Mouse (Mus musculus): ENCODE results near the gene Cdh13.

The Cdh13 gene

DNA sequence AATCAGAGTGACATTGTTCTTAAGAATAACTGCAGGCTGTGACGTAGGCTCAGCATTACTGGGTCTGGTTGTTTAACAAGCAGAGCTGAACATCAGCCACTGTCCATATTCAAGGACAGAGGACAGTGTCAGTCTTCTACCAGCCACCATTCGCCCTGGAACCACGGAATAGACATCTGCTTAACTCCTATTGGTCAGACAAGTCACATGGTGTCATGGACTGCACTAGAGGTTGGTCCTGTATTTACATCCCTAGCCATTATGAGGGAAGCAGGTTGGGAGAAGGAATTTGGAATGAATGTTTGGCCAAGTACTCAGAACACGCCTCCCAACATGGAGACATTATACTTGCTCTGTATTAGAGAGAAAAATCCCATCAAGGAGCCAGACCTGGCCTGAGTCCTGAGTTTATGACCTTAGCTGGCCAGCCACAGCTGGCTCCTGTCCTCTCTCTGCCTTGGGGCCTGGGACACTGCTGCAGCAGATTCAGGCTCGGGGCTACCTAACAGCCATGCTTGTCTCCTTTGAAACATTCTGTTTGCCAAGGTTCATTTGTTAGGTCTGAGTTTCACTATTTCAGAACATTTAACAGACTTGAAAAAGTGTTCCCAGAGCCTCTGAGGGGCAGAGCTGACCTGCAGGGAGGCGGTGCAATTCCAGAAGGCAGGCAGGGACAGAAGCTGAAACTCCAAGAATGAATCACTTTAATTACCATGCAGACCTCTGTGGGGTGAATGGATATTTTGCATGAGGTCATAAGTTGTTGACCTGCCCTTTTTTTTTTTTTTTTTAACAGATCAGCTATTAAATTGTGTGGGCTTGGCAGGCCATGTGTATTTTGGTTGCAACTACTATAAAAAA lies 282.6 kb downstream of the Cdh13 start:
- no peak for DNase-seq (ENCODE audit: low spot score in 2 of 2)

DNA sequence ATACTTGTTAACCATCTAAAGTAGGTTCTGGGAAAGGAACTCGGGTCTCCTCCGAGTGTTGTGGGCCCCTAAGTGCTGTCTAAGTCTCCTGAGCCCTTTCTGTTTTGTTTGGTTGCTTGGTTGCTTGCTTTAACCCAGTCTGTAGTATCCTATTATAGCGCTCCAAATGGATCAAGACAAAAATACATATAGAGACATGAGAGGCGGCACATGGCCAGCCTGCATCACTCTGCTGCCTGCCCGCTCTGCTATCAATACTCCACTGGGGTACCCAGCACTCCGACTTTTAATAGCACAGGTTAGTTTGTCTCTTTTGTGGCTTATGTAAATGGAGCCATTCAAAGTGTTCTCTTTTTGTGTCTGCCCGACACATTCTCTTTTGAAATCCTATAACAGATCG lies 285.8 kb downstream of the Cdh13 start:
- DNase-seq (ENCODE audit: low spot score in 2 of 2) = peak in 1 of 2 experiments; percentile 34

DNA sequence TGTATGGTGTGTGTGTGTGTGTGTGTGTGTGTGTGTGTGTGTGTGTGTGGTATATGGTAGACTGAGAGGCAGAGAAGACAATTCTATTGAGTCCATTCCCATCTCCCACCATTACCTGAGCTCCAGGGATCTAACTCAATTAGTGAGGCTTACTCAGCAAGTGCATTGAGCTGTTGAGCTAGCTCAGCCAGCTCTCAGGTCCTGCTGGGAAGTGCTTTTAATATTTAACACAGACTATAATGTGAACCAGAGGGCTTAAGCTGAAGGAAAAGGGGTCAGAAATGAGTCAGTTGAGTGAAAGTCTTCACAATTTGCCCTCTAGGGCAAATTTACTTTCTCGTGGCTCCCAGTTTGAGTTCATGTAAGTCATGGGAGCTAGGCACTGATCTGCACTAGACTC lies 297.7 kb downstream of the Cdh13 start:
- no peak for DNase-seq (ENCODE audit: low spot score in 2 of 2)

DNA sequence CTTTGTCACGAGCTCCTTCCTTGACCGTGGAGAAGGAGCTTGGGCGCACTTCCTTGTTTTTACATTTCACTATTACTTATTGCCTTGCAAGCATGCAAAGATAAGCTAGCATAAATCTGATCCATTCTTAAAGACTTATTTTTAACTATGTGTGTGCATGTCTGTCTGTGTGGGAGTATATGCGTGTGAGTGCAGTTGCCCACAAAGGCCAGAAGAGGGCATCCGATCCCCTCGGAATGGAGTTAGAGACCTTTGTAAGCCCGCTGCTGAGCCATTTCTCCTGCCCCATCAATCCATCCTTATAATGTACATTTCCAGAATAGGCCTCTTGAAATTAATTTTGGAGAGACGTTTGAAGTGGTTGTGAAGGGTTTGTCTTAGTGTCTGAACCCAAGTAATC lies 298.7 kb downstream of the Cdh13 start:
- no peak for DNase-seq (ENCODE audit: low spot score in 2 of 2)

DNA sequence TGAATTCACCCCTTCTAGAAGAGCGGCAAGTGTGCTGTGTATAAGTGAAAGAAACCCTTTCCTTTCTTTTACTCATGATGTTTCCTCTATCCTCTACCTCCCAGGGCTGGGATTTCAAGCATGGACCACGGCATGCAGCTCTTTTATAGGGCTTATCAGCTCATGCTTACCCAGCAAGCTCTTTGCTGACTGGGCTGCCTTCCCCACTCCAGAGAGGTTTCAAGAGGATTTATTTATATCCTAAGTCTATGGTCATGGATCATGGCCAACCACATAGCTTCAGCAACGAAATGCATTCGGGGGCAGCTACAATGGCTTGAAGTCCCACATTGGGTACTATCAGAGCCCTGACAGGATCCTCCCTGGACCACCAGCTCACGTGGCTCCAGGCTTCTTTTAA lies 304.4 kb downstream of the Cdh13 start:
- DNase-seq (ENCODE audit: low spot score in 2 of 2) = no peak

DNA sequence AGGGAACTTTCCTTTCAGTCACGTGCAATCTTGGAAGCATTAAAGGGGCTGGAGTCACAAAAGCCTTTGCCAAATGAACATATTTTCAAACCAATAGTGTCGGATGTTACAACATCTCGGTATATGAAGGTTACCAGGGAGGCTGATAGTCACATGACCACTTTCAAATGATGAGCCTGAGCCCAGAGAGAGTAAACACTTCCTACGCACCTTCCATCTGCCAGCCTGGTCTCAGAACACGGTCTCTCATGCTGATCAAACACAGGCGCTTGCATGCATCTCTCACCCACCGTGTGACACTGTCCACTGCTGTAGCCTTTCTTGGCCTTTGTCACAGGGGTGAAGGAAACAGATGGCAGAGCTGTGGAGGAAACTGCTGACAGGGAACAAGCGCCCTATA lies 313.3 kb downstream of the Cdh13 start:
- DNase-seq (ENCODE audit: low spot score in 2 of 2) = peak; percentile 27 to 31

DNA sequence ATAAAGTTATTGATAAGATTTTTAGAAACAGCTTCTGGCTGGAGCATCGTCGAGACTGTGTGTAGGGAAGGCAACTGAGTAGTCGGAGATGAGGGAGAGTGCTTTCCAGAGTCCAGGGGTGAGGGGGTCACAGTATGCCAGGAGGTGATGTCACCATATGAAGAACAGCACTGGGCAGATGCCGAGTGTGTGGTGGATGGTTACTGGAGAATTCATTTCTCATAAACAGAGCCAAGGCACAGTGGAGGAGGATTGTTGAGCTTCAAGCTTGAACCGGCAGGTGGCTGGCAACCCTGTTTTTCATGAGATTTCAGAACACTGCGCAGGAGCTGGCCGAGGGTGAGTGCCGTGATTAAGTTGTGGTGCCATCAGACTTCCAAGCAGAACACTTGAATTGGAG lies 317.8 kb downstream of the Cdh13 start:
- no peak for DNase-seq (ENCODE audit: low spot score in 2 of 2)

DNA sequence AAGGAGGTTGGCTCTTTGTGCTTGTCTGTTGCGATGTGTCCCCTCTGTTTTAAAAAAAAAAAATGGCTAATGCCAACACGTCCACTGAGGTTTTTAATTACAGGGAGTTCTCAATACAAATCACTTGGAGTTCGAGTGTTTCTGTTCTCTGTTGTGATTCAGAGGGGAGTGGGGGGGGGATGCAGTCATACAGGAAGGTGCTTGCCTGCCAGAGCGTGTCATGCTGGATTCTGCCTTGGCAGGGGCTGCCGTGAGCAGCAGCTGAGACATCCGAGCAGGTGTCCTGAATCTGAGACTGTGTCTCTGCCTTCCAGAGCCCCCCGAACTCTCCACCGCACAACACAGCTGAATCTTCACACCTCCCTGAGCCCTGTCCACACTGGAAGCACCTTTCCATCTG lies 318.5 kb downstream of the Cdh13 start:
- DNase-seq (ENCODE audit: low spot score in 2 of 2) = no peak

DNA sequence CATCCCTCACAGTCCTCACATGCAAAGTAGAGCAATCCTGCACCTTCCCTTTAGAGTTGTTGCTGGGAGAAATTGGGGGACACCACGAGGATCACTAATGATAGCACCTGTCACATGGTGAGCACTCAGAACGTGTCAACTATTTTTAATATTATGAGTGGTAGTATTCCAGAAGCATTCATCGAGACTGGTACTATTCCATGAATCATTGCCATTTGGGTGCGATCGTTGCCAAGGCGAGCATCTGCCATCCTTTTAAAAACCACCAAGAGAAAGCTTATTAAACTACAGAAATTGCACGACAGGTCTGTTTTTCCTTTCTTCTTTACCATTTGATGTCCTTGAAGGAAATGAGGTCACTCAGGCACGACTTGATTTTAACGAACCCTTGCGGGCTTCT lies 328.0 kb downstream of the Cdh13 start:
- peak; percentile 75 to 82 for DNase-seq (ENCODE audit: low spot score in 2 of 2)

DNA sequence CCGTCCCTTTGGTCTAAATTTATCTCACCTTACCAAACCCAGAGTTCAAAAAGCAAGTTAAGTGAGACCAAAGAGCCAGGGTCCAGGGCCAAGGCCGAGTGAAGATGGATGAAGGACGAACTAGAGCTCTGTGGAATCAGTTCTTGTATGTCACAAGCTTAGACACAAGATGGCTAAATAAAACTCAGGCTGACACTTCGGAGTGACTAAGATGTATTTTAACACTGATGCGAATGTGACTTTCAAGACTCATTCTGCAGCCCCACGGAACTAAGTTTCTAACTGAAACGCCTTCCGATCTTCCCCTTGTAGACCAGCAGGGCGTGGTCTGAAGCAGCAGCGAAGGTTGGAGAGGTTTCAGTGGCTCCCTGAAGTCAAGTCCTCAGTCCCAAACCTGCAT lies 334.7 kb downstream of the Cdh13 start:
- DNase-seq (ENCODE audit: low spot score in 2 of 2) = no peak

DNA sequence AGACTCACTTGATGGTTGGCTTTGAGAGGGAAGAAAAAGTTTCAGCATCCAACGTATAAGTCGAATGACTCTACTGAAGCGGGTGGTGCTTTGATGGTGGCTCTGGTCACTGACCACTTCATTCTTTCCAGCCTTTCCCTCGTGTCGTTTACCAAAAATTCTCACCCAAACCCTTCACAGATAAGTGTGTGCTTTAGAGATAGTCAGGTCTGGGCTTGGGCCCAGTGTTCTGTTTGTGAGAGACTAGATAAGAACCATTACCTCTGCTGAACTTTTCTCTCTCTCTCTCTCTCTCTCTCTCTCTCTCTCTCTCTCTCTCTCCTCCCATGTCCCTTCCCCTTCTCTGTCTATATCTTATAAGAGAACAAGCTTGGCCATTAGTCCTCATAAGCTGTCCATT lies 342.9 kb downstream of the Cdh13 start:
- no peak for DNase-seq (ENCODE audit: low spot score in 2 of 2)

DNA sequence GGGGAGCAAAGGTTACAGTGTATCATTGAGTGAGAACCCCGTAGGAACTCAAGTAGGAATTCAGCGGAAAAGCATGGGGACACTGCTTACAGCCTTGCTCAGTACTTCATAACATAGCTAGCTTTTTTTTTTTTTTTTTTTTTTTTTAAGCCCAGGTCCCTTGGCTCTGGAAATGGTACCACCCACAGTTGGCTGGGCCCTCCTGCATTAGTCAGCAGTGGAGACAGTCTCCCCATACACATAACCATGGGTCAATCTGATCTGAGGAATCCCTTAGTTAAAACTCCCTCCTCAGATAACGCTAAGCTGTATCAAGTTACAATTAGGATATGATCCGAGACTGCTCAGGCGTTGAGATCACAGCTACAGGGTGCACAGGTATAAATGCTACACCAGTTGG lies 344.2 kb downstream of the Cdh13 start:
- DNase-seq (ENCODE audit: low spot score in 2 of 2) = no peak

DNA sequence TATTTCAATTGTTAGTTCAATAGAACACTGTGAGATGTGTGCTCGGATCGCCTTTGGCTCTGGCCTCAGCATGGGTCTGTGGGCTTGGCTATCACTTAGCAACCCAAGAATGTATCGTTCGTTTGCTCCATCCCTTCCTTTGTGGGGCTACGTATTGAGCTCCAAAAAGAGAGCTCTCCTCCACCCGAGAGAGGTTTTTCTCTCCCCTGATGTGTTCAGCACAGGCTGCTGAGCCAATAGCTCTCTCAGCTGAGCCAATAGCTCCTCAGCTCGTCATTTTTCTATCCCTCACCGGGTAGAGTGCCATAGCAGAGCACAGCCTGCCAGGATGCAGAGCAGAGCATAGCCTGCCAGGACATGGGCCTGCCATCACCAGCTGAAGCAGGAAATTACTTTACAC lies 345.2 kb downstream of the Cdh13 start:
- no peak for DNase-seq (ENCODE audit: low spot score in 2 of 2)

DNA sequence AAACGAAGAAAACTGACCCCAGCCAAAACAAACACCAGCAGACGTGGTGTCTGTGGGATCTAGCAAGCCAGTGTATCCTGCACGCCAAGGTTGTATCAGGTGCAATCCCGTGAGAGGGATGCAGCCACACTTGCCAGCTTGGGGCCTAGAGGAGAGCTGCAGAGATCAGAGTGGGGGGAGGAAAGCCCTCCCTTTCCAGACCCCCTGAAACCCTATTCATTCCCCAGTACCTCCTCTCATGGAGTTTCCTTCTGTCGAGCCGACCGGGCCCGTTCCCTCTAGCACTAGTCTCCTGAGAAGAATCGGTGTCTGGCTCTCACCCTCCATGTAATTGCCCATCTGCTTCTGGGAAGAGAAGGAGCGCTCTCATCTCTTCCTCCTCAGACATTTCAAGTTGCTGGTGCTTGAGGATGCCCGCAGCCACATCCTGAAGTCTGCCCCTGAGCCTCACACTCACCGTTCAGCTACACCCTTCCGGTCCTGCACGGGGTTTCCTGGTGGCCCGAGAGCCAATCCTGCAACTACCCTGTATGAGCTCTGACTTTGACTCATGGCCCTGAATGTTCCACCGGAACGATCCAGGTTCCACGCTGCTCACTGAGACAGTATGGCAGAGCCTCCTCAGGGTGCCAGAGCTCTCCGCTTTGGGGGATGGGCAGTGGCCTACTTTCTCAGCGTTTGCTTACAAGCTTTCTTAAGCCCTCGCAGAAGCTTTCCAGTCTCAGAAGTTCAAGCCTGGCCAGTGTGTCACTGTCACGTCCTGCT lies 351.9 kb downstream of the Cdh13 start:
- no peak for DNase-seq (ENCODE audit: low spot score in 2 of 2)

DNA sequence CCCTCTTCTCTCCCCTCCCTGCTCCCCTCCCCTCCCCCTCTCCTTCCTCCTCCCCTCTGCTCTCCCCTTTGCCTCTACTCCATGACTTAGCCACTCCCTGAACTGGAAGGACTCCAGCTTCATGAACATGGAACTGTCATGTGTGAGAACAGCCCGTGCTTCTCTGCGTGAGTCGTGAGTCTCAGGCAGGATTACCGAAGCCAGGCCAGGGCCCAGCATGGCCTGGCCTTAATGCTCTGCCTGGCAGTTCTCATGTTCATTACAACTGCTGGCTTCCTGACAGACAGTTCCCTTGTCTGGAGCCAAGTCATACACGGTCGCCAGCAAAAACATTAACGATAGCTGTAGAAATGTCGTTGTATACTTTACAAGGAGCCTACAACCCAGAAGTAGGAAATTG lies 356.1 kb downstream of the Cdh13 start:
- no peak for DNase-seq (ENCODE audit: low spot score in 2 of 2)

DNA sequence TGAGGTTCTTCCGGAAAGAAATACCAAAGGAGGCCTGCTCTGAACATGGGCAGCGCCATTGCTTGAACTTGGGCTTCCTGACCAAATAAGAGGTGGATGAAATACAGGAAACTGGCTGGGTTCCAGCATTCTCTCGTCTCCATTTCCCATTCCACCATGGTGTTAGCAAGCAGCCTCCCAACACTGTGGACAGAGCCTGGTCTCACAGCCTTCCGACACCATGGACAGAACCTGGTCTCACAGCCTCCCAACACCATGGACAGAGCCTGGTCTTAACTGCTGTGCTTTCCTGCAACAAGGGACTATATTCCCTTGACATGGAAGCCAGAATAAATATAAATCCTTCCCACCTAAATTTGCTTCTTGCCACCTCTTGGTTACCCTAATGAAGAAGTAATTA lies 358.3 kb downstream of the Cdh13 start:
- DNase-seq (ENCODE audit: low spot score in 2 of 2) = no peak

DNA sequence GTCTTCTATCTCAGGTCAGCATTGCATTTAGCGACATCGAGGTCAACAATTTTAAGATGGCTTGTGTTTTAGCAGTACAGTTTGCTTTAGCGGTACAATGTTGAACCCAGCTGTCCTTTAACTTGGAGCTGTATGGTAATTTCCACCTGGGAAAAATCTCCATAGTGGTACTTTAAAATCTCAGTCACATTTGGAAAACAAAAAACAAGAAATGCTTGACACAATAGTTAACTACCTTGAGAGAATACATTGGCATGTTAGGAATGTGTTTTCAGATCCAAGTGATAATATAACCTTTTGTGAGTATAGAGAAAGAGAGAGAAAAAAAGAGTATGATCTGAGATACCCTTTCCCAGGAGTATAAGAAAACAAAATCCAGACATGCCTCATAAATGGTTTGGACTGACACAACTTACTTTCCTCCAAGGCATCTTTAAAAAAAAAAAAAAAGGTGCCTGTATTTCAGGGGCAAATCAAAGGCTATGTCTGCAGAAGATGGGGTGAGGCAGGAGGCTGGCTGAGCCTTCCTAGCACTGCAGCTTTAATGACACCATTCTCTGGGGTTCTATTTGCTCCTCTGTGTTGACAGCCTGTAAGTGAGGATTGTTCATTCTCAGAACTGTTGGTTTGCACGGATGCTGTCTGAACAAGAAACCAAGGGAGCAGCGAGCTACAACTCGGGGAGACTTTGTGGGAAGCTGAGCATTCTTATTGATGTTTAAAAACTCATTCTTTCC lies 365.4 kb downstream of the Cdh13 start:
- DNase-seq (ENCODE audit: low spot score in 2 of 2) = no peak

DNA sequence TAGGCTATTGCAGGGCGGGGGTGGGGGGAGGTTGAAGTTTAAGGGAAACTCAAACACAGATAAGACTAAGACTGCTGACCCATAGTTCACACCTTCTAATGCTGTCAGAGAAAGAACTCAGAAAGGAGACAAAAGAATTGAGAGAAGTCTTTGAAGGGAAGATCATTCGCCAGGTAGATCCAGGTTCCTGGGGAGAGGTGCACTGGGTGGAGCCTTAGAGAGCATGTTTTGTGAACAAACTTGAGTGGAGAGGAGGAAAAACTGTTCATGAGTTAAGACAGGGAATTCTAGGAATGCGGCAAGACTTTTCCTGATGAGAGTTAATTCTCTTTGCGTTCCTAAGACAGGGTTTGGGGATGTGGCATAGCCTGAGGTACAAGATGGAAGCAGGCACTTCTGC lies 366.4 kb downstream of the Cdh13 start:
- DNase-seq (ENCODE audit: low spot score in 2 of 2) = no peak

DNA sequence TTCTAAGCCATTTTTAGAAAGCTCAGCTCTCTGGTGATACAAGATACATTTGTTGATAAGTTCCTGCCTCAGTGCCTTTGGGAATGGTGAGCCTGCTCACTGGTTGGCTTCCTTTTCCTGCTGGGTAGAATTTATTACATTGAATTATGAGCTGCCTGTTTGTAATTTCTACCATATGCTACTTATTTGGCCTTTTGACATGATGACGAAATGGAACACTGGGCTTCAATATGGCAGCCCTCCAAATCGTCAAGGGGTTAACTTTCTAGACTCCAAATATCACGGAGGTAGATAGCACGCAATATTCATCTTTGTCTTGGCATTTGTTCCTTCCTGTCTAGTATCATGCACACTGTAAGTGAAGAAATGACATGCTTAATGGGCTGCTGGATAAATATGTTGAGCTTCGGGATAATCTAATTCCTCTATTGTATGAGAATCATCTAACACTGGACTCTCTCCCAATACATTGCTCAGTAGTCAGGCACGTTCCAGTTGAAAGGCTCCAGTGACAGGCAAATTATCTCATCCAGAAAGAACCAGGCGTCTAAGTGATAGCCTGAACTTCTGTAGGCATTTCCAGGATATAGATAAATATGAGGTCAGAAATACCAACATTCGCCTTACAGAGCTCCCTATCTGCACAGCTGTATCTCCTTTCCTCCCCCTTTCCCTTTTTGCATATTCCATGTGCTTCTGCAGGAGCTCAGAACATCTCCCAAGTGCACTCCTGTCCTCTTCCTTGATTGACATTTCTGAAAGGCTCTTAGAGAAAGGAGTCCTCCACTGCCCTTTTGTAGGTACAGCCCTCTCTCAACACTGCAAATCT lies 378.7 kb downstream of the Cdh13 start:
- DNase-seq (ENCODE audit: low spot score in 2 of 2) = no peak

DNA sequence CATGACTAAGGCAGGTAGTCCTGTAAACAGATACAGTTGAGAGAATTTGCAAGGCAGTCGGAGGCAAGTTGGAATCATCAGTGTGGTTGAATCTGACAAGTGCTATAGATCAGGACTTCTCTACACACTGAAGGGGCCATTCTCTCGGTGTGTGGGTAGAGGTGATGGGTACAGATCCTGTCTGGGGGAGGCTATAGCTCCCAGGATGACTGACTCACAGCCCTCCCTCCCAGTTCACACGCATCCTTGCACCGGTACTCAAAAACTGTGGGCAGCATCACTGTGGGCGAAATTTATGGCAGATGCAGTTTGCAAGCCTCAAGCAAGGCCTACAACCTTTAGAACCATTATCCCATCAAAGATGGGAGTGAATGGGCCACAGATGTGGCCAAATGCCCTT lies 381.5 kb downstream of the Cdh13 start:
- DNase-seq (ENCODE audit: low spot score in 2 of 2) = peak; percentile 38 to 39

DNA sequence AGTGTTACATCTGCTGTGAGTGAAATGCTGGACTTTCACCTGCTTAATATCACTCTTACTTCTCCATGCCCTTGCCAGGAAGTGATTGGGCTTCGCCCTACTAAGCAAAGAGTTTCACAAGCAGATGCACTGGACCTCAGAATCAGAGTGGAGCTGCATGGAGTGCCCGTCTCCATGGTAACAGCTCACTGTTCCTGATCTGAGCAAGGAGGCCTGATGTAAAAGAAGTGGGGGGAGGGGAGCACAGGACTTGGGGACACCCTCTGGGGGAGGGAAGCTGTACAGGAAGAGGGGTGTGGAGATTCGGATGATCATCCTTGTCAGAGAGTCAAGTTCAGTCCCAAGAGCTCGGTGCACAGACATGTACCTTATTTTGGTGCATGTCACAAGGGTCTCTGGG lies 384.2 kb downstream of the Cdh13 start:
- DNase-seq (ENCODE audit: low spot score in 2 of 2) = peak in 1 of 2 experiments; percentile 18

DNA sequence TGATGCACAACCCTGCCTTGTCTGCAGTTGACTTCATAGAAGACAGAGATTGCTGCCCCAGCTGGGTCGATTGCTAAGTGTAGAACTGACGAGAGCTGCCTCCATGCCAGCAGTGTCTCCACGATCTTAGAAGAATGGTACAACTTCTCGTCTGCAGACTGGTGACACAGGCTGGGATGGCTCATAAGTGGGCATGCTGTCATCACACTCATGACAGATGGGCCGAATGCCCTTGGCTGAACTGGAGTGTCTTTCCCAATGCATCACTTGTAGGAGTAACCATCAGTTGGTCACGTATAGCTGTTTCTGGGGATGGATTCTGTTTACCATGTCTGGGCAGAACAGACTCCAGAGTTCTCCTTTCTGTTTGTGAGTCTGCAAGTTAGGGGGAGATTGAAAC lies 392.7 kb downstream of the Cdh13 start:
- no peak for DNase-seq (ENCODE audit: low spot score in 2 of 2)

All from right cerebral cortex, adult 2 months (tissue).